20 mouse cellular contexts compared by ENCODE assay signal in the genomic region with DNA sequence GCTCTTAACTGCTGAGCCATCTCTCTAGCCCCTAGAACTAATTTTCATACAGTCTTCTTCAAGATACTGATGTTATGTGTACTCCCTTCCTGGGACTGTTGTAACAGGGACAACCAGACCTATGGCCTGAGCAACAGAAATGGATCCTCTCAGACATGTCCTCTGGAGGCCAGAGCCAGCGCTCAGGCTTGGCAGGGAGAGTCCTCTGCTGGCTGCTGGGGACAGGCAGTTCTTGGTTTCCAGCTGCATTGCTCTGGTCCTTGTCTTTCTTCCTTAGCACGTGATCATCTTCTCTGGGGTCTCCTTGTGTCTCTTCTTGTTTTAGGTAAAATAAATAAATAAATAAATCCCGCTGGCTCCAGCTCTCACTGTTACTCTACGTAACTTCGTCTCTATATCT.
"Had no signal": no experiment of that assay in that cellular context is flagged by ENCODE, and none has a peak within 500 bp of the region (broad histone marks: within the 10 kb centered on the region; RNA-seq: fewer than 3 reads in every experiment).

No protein-coding gene starts in this region.

- H3K9ac ChIP-seq: lung, embryonic 15.5 days; midbrain, embryonic 13.5 days; midbrain, embryonic 15.5 days; neural tube, embryonic 13.5 days; neural tube, embryonic 15.5 days had no signal

- H3K27me3 ChIP-seq: lung, embryonic 15.5 days; megakaryocyte, embryonic 14.5 days; midbrain, embryonic 13.5 days; midbrain, embryonic 15.5 days; neural tube, embryonic 13.5 days; neural tube, embryonic 15.5 days had no signal

- H3K4me3 ChIP-seq: lung, embryonic 15.5 days; megakaryocyte, embryonic 14.5 days; midbrain, embryonic 13.5 days; midbrain, embryonic 15.5 days; neural tube, embryonic 13.5 days; neural tube, embryonic 15.5 days had no signal

- ATAC-seq: lung, postnatal 0 days; midbrain, embryonic 13.5 days; midbrain, embryonic 15.5 days had no signal

- DNase-seq: lung, adult 2 months; lung, postnatal 14 days; lung, postnatal 36 days; retina, postnatal 1 day; right cerebral cortex, adult 18-20 months; right cerebral cortex, postnatal 25 days; right cerebral cortex, postnatal 4 days; spleen, adult 18-20 months; thymus, adult 18-20 months; thymus, postnatal 14 days; thymus, postnatal 36 days had no signal

- H3K36me3 ChIP-seq: lung, embryonic 15.5 days; midbrain, embryonic 13.5 days; midbrain, embryonic 15.5 days; neural tube, embryonic 13.5 days; neural tube, embryonic 15.5 days had no signal

- H3K4me2 ChIP-seq: lung, embryonic 15.5 days; midbrain, embryonic 11.5 days; midbrain, embryonic 13.5 days; midbrain, embryonic 15.5 days; neural tube, embryonic 13.5 days; neural tube, embryonic 15.5 days had no signal

- H3K9me3 ChIP-seq: lung, embryonic 15.5 days; megakaryocyte, embryonic 14.5 days; midbrain, embryonic 13.5 days; midbrain, embryonic 15.5 days; neural tube, embryonic 13.5 days; neural tube, embryonic 15.5 days had no signal

- H3K27ac ChIP-seq: lung, embryonic 15.5 days; macrophage; midbrain, embryonic 13.5 days; midbrain, embryonic 15.5 days had no signal
